Mouse (Mus musculus): Measurements from ENCODE around the gene Ttll5. TPM values are rescaled to one million over a fixed set of nuclear protein-coding genes. Genes with fewer than 3 reads are reported as not detected.

Ttll5 gene
- total and polyA plus RNA-seq, 2 experiments from 2014 or later: 6.3 to 16.8 TPM

DNA sequence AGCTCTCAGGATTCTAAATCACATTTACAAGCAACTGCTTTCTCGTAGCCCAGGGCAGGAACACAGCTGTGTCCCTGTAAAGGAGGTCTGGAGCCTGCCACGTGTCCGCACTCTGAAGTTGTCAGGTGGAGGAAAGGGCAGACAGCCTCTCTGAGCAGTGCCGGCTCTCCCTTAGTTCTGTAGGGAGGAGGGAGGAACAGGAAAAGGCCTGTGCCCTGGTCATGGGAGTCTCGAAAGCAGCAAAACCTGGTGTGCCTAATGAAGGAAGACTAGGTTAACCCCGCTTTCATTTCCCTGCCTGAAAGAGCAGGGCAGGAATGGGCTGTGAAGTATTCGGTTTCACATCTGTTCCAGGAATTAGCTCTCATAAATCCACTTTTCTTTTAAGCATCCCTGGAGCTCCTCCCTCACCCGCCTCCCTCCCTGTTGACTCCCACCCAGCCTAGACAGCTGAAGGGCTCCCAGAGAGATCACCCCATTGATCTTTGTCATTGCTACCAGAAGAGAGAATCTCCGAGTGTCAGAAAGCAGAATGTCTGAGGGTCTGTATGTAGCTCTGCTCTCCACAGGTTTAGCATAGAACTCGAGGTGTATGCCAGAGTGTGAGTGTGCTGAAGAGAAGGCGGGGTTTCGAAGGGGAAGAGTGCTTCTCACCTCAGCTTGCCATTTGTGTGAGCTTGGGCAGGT lies 212.9 kb downstream of the Ttll5 start:
- Histone ChIP-seq H3K27me3 (ENCODE audit: control insufficient read depth, insufficient read depth, low read length) (no peaks in the 10 kb centered on the region), H3K4me2 (ENCODE audit: low read depth, low read length) (no peak overlapping the region), H3K9ac (replicated peaks; ENCODE audit: low read depth, low read length) (no peak overlapping the region), H3K4me3 (ENCODE audit: low read depth, low read length) (no peak overlapping the region), H3K9me3 (replicated peaks; ENCODE audit: control insufficient read depth, low read length) (no peaks in the 10 kb centered on the region), H3K4me1 (ENCODE audit: control insufficient read depth, insufficient read depth) (peaks cover 3% of the 10 kb centered on the region; the same call in 1 of the 2 replicates), H3K36me3 (replicated peaks; ENCODE audit: control insufficient read depth, insufficient read depth, low read length) (no peaks in the 10 kb centered on the region), H3K27ac (ENCODE audit: low read depth) (no peak overlapping the region)
- ATAC-seq (ENCODE audit: insufficient read depth, low read depth): peak; percentile 68
- TF ChIP-seq CTCF (IDR thresholded peaks at IDR 0.05; ENCODE audit: low read depth) (no peak), EP300 (IDR thresholded peaks at IDR 0.05; ENCODE audit: low read depth) (no peak)
- no peak for DNase-seq (ENCODE audit: low spot score)
- 43% methylated on average over 12 of the region's 12 CpGs for WGBS

DNA sequence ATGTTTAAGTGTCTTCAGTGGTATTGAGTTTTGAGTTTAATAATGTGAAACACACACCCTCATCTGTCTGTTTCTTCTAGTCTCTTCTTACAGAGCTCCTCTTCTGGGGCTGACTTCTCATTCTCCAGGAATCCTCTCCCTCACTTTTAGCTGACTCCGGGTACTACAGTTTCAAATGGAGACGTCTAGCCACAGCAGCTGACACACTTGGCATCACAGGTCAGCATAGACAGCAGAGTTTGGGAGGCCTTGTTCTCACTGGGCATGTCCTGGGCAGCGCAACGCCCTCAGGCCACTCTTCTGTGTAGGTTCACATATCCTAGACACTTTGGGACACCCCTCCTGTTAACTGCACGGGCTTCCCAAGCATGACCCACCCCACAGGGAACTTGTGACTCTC lies 214.6 kb downstream of the Ttll5 start:
- H3K27me3 ChIP-seq (ENCODE audit: control insufficient read depth, insufficient read depth, low read length): no peaks in the 10 kb centered on the region
- 0 out of 2 replicates have a peak, but pooled peaks cover 5% of the 10 kb centered on the region for H3K36me3 ChIP-seq (replicated peaks; ENCODE audit: control insufficient read depth, insufficient read depth, low read length)
- 0 out of 2 replicates have a peak, but pooled peaks cover 7% of the 10 kb centered on the region for H3K9me3 ChIP-seq (replicated peaks; ENCODE audit: control insufficient read depth, low read length)
- no peak for TF ChIP-seq EP300 (IDR thresholded peaks at IDR 0.05; ENCODE audit: low read depth)
- no peak for TF ChIP-seq CTCF (IDR thresholded peaks at IDR 0.05; ENCODE audit: low read depth)
- H3K4me1 ChIP-seq (ENCODE audit: control insufficient read depth, insufficient read depth): peaks cover 3% of the 10 kb centered on the region; the same call in 1 of the 2 replicates
- ATAC-seq (ENCODE audit: insufficient read depth, low read depth) (no peak), DNase-seq (ENCODE audit: low spot score) (no peak)
- no peak overlapping the region; the same call in 1 of the 2 replicates for H3K27ac ChIP-seq (ENCODE audit: low read depth)
- no peak overlapping the region for H3K4me2 ChIP-seq (ENCODE audit: low read depth, low read length)
- 71% methylated on average over 5 of the region's 5 CpGs for WGBS
- H3K9ac ChIP-seq (replicated peaks; ENCODE audit: low read depth, low read length): no peak overlapping the region
- no peak overlapping the region for H3K4me3 ChIP-seq (ENCODE audit: low read depth, low read length)

DNA sequence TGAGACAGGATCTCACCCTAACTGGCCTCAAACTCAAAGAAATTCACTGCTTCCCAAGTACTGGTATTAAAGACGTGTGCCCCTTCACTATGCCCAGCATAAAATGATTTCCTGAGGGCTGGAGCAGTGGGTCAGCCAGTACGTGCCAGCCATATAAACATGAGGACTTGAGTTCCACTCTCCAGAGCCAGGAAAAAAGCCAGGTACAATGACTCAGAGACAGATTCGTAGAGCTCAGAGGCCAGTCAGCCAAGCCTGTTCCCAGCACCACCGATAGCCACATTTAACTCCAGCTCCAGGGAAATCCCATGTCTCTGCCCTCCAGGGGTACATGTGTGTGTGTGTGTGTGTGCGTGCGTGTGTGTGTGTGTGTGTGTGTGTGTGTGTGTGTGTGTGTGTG lies 215.3 kb downstream of the Ttll5 start:
- H3K9me3 ChIP-seq (replicated peaks; ENCODE audit: control insufficient read depth, low read length): 0 out of 2 replicates have a peak, but pooled peaks cover 7% of the 10 kb centered on the region
- DNase-seq (ENCODE audit: low spot score) (no peak), ATAC-seq (ENCODE audit: insufficient read depth, low read depth) (no peak)
- H3K4me1 ChIP-seq (ENCODE audit: control insufficient read depth, insufficient read depth): peaks cover 3% of the 10 kb centered on the region; the same call in 1 of the 2 replicates
- TF ChIP-seq EP300 (IDR thresholded peaks at IDR 0.05; ENCODE audit: low read depth) (no peak), CTCF (IDR thresholded peaks at IDR 0.05; ENCODE audit: low read depth) (no peak)
- H3K27me3 ChIP-seq (ENCODE audit: control insufficient read depth, insufficient read depth, low read length): no peaks in the 10 kb centered on the region
- no peak overlapping the region for H3K4me3 ChIP-seq (ENCODE audit: low read depth, low read length)
- 63% methylated on average over 6 of the region's 6 CpGs for WGBS
- H3K9ac ChIP-seq (replicated peaks; ENCODE audit: low read depth, low read length): no peak overlapping the region
- 0 out of 2 replicates have a peak, but pooled peaks cover 5% of the 10 kb centered on the region for H3K36me3 ChIP-seq (replicated peaks; ENCODE audit: control insufficient read depth, insufficient read depth, low read length)
- H3K27ac ChIP-seq (ENCODE audit: low read depth): no peak overlapping the region
- H3K4me2 ChIP-seq (ENCODE audit: low read depth, low read length): no peak overlapping the region

DNA sequence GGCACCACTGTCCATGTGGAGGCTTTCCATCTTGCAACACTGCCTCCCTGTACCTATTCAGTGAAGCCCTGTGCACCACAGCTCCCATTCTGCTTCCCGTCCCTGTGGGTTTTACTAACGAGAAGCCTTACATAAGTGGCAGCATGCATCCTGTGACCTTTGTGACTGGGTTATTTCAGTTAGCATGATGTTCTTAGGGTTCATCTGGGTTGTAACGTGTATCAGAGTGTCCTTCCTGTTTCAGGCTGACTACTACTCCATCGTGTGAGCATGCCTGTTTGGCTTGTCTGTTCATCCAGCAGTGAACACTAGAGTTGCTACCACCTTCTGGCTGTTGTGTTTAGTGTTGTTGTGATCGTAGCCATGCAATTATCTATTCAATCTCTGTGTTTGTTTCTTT lies 221.7 kb downstream of the Ttll5 start:
- DNase-seq (ENCODE audit: low spot score): no peak
- 74% methylated on average over 5 of the region's 5 CpGs for WGBS
- no peak overlapping the region for H3K4me3 ChIP-seq (ENCODE audit: low read depth, low read length)
- H3K4me2 ChIP-seq (ENCODE audit: low read depth, low read length): no peak overlapping the region
- no peak overlapping the region for H3K27ac ChIP-seq (ENCODE audit: low read depth)
- TF ChIP-seq CTCF (IDR thresholded peaks at IDR 0.05; ENCODE audit: low read depth): no peak
- no peak for TF ChIP-seq EP300 (IDR thresholded peaks at IDR 0.05; ENCODE audit: low read depth)
- 0 out of 2 replicates have a peak, but pooled peaks cover 7% of the 10 kb centered on the region for H3K9me3 ChIP-seq (replicated peaks; ENCODE audit: control insufficient read depth, low read length)
- H3K36me3 ChIP-seq (replicated peaks; ENCODE audit: control insufficient read depth, insufficient read depth, low read length): 0 out of 2 replicates have a peak, but pooled peaks cover 5% of the 10 kb centered on the region
- no peaks in the 10 kb centered on the region for H3K27me3 ChIP-seq (ENCODE audit: control insufficient read depth, insufficient read depth, low read length)
- no peaks in the 10 kb centered on the region; the same call in 1 of the 2 replicates for H3K4me1 ChIP-seq (ENCODE audit: control insufficient read depth, insufficient read depth)
- H3K9ac ChIP-seq (replicated peaks; ENCODE audit: low read depth, low read length): no peak overlapping the region
- ATAC-seq (ENCODE audit: insufficient read depth, low read depth): no peak

DNA sequence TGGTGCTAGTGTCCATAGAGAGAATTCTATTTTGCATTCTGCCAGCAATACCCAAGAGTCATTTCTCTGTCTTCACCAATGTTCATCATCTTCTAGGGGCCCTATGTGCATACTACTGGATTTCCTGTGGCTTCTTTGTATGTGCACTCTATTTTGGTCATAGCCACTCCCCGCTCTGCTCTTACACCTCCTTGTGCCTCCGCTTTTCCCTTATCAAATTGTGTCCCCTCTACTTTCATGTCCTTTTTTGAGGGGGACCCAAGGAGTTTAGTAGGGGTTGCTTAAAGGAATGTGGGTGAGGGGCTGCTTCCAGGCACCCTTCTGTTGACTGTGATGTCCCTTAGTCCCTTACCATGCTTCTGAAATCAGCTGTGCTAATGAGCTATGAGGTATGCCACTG lies 222.3 kb downstream of the Ttll5 start:
- TF ChIP-seq EP300 (IDR thresholded peaks at IDR 0.05; ENCODE audit: low read depth): no peak
- no peak for TF ChIP-seq CTCF (IDR thresholded peaks at IDR 0.05; ENCODE audit: low read depth)
- Histone ChIP-seq H3K4me3 (ENCODE audit: low read depth, low read length) (no peak overlapping the region), H3K27me3 (ENCODE audit: control insufficient read depth, insufficient read depth, low read length) (no peaks in the 10 kb centered on the region), H3K4me2 (ENCODE audit: low read depth, low read length) (no peak overlapping the region), H3K27ac (ENCODE audit: low read depth) (no peak overlapping the region), H3K9ac (replicated peaks; ENCODE audit: low read depth, low read length) (no peak overlapping the region), H3K9me3 (replicated peaks; ENCODE audit: control insufficient read depth, low read length) (0 out of 2 replicates have a peak, but pooled peaks cover 7% of the 10 kb centered on the region), H3K36me3 (replicated peaks; ENCODE audit: control insufficient read depth, insufficient read depth, low read length) (0 out of 2 replicates have a peak, but pooled peaks cover 5% of the 10 kb centered on the region), H3K4me1 (ENCODE audit: control insufficient read depth, insufficient read depth) (no peaks in the 10 kb centered on the region; the same call in 1 of the 2 replicates)
- no peak for ATAC-seq (ENCODE audit: insufficient read depth, low read depth)
- 87% methylated on average over 2 of the region's 2 CpGs for WGBS
- DNase-seq (ENCODE audit: low spot score): no peak

Data from heart, postnatal 0 days (tissue).